Mouse (Mus musculus) lung, postnatal 25 days (tissue): Measurements from ENCODE around the gene Prpf4b.
"Not testable (repeated sequence)": the region's sequence is repeated elsewhere in the genome, so short reads cannot be mapped to it uniquely, and the experiment has no call there.

Experiments
- DNase-seq: peaks from one replicate; pipeline ENCODE4 v3.0.0; 2022; ENCODE audit warnings: low spot score

Prpf4b gene

DNA sequence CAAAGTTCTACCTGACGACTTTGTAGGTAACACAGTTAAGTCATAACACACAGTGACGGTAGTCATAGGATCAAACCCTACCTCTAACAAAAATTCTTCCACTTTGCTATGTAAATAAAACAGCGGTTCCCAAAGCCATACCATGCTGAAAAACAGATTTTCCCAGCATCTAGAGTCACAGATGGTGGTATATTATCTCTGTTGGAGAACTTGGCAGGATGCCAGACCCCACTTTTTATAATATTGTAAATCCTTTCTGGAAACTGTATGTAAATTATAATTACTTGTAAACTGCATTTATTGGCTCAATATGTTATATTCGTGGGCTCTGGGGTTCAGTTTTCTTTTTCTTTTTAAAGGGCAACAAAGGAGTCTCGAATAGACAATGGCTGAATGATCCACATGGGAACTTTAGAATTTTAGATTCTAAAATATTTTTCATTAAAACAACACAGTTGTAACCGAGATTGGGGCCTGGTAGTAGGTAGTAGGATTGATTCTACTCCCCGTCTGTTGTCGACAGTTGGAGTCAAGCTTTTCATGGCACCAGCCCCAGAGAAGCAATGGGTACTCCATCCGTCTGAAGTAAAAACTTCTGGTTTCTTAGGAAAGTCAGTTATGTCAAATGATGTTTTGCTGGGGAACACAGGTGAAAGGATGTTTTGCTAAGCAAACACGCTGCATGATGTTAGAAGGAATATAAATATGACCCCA lies 60.0 kb downstream of the Prpf4b start:
- no peak for DNase-seq

GRCm38 (mm10) chr13:34942370-34942769 lies 67.3 kb downstream of the Prpf4b start:
- DNase-seq = no peak

DNA sequence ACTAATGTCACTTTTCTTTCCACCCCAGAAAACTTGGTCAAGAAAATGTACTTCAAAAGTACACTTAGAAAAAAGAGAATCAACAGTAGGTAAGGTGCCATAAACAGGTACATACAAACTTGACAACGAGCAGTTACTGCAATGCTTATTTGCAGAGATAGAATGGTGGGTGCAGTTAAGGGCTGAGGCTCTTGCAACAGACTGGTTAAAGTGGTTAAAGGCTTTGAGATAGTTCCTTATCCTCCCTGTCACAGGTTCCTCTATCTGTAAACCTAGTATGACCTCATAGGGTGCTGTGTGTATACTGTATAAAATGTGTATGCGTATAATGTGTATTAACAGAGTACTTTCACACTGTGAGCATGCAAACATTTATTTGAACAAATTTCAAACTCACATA lies 76.3 kb downstream of the Prpf4b start:
- DNase-seq = not testable (repeated sequence)
